Mouse (Mus musculus) erythroid progenitor cell, adult 5-6 weeks (primary cell): ENCODE results near the gene Gm16223. TPM values are rescaled to one million over a fixed set of nuclear protein-coding genes. Genes with fewer than 3 reads are reported as not detected.

Source experiments
- ATAC-seq: replicated peaks from 2 replicates; pipeline ENCODE4 v1.8.0; 2016; ENCODE audit warnings: moderate number of reproducible peaks, mild to moderate bottlenecking, moderate TSS enrichment, inconsistent platforms; ENCODE audit not compliant: poor library complexity, low FRiP score, severe bottlenecking
- total RNA-seq, 2 experiments: library from RNA; stranded (forward) in 1 of 2; stranded (reverse) in 1 of 2; fragments of 150-400 nt in 1 of 2; fragments of 186-747, 209-891 nt in 1 of 2; gene quantifications; 2 replicates each; pipeline versions ENCODE4 v1.2.3 to v1.2.4; 2015 to 2017; ENCODE audit warnings: low replicate concordance in 2 of 2

The Gm16223 gene
- total RNA-seq, 2 experiments from 2014 or later: not detected

DNA sequence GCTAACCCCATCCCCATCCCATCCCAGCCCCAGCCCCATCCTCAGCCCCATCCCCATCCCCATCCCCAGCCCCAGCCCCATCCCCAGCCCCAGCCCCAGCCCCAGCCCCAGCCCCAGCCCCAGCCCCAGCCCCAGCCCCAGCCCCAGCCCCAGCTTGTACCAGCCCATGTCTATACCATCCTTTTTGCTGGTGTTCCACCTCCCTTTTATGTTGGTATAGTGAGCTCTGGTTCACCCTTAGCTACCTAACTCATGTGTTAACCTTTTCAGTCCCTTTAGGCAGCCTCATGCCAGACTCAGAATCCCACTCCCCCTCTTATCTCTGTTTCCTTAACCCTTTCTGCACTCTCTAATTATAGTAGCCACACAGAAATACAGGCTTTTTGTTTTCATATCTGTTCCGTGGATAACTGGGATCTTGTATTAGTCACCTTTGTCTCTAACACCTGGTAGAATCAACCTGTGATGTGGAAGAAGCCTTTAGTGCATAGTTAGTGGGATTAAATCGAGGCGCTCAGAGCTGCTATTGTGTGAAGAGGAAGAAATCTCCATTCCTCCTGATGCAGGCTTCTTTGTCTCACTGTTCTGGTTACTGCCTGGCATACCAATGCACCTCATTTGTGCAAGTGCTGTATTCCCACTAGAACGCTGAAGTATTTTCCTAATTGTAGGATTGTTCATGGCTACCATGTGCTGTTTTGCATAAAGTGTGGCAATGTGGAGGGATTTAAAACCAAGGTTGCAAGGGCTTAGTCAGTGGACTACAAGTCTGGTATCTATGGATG, 144.0 kb downstream of the Gm16223 start:
- ATAC-seq: no peak

DNA sequence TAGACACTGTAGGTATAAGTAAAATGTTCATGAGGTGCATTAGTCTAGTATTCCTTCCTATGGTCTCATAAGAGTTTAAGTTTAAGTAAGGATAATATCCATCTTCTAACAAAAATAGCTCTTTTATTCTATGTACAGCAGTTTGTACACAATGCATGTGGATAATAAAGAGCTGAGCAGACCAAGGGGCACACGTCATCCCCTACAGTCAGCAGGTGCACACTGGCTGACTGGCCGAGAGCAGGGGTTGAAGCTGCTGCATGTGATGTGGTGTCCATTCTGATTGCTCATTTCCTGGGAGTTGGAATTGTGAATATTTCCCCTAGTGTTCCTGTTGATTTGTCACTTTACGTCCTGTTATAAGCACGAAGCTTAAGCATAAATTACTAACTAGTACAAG, 144.6 kb downstream of the Gm16223 start:
- ATAC-seq: no peak

DNA sequence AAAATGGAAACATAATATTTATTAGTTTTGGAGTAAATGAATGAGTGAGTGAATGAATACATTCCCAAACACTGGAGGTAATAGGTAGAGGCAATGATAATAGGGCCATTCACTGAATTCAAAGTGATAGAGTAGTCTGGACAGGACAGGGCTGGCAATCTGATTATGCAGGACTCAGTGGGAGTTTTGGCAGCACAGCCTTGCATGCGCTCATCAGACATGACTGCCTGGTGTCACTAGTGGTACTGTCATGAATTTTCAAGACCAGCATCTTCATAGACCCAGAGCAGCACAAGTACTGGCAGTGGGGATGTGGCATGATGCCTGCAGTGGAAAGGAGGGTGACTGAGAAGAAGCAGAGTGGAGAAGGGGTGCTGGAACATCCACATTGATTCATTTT, 157.1 kb downstream of the Gm16223 start:
- no peak for ATAC-seq

DNA sequence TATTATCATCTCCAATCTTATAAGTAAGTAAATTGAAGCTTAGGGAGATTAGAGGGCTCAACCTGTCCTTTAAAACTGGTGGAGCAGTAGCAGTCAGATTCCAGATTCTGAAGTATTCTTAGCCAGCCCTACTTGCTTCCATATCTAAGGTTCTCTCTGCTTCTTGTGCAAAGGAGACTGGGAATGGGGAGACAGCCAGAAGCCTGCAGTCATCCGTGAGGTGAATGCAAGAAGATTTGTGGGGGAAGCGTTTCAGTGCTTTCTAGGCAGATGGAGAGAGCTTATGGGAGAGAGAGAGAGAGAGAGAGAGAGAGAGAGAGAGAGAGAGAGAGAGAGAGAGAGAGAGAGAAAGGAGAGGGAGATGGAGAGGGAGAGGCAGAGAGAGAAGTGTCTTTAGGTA, 160.9 kb downstream of the Gm16223 start:
- no peak for ATAC-seq

DNA sequence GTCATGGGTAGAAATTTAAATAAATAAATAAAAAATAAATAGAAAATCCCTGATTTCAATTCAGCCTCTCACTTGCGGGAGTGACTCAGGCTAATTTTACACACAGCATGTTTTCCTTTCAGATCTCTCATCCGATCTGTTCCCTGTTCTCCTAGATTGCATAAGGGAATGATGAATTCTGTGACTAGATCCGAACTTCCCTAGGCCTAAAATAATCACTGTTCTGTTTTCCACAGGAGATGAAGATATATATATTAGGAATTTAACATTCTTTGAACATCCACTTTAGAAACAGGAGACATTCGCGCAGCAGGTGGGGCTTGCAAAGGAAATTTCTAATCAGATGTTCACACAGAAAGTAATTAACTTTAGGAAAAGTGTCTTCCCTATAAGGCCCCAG, 171.5 kb downstream of the Gm16223 start:
- ATAC-seq: no peak

DNA sequence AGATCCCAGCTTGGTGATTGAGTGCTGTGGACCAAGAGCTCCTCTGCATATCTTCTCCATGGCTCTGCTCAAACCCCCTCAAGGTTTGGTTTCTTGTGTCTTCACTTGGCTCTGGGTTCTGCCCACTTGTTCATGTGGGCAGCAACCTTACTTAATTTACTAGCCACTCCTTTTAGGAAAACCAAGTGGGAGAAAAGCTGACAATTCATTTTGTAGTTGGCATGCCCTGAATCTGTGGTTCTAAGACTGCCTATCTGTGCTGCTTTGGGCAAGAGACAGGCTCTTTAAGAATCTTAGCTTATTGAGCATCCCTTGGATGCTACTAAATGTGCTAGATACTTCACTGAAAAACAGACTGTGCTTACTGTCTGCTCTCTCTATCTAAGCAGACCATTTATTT, 172.0 kb downstream of the Gm16223 start:
- no peak for ATAC-seq

DNA sequence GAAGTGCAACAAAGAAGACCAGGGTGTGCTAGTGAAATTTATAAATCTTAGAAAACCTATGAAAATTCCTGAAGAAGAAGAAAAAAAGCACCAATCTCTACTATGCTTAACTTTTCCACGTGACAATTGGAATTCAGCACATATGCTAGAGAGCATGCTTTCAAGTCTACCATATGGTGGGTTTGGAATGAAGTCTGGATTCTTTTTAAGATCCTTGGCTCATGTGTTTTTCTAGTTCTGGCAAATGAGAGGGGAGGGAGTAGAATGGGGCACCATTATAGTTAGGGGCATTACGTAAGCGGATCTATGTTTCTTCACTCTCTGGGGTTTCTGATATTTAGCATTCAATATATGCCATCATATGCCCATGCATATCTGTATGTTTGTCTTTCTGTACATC, 182.6 kb downstream of the Gm16223 start:
- no peak for ATAC-seq

Other genes with a start within 250 kb of the Gm16223 start
- 18.0 and 23.5 TPM in 2 replicates for gene Bod1l, start 223.6 kb upstream of the Gm16223 start, total RNA-seq (2015; ENCODE audit: low replicate concordance)
- gene Bod1l, start 223.6 kb upstream of the Gm16223 start, total RNA-seq (2017; ENCODE audit: low replicate concordance): 34.7 and 88.4 TPM in 2 replicates